Mouse (Mus musculus): ENCODE measurements around the gene Fstl1.

Fstl1 gene

DNA sequence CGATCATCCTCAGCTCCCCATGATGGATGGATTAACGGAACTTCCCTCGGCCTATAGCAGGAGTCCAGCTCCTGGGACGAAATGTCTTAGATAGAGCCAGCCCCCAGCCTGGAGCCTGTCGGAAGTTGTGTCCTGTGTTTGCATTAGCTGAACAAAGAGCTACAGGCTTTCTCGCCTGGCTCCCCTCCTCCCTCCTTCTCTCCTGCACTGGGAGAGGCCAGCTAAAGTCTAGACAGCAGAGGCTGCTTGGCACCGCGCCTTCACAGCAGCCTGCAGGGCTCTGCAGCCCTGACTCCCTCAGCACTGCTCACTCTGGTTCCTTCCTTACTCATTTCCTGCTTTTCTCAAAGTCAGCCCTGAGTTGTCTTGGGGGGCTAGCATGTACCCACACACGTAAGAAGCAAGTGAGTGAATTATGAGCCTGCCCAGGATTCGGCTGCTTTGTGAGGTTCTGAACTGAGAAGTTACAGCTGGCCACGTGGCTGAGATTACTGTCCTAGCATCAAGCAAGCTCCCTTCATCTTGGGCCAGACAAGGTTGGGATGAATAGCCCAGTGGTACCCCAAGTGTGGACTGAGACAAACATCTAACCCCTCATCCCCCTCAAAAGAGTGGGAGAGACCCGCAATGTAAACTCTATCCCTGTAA, 11.8 kb downstream of the Fstl1 start:
- DNase-seq = no peak

DNA sequence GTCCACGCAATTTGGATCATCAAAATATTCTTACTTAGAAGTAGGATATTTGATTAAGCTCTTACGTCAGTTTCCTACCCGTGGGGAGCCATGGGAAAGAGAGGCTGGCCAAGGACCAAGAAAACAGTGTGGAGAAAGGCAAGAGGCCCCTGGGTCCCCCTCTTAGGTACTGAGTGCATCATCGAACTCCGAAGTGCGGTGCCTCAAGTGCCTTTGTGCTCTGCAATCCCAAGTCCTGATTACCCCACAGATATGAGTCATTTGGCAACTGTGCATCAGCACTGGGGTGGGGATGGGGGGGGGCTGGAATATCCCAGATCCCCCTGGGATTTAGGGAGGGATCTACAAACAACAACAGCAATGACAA, 12.3 kb downstream of the Fstl1 start:
- no peak for DNase-seq

DNA sequence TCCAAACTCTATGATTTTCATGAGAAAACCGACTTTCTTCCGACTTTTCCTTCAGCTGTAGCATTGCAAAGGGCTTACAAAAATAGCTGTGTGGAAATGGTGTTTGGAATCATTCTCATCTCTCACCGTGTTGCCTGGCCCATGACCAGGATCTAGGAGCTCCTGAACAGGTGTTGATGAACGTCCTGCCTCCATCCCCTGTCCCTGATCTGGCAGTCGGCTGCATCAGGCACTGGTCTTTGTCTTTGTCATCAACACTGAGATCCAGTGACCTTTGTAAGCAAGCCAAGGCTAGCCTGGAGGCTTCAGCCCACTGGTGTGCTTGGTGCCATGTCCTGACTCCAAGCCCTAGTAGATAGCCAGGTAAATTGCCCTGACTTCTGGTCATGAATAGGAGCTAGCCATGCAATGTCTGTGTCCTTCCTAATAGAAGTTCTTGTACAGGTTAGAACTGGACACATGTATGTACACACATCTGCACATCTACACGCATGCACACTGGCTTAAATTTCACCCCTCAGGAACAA, 12.8 kb downstream of the Fstl1 start:
- DNase-seq = no peak

DNA sequence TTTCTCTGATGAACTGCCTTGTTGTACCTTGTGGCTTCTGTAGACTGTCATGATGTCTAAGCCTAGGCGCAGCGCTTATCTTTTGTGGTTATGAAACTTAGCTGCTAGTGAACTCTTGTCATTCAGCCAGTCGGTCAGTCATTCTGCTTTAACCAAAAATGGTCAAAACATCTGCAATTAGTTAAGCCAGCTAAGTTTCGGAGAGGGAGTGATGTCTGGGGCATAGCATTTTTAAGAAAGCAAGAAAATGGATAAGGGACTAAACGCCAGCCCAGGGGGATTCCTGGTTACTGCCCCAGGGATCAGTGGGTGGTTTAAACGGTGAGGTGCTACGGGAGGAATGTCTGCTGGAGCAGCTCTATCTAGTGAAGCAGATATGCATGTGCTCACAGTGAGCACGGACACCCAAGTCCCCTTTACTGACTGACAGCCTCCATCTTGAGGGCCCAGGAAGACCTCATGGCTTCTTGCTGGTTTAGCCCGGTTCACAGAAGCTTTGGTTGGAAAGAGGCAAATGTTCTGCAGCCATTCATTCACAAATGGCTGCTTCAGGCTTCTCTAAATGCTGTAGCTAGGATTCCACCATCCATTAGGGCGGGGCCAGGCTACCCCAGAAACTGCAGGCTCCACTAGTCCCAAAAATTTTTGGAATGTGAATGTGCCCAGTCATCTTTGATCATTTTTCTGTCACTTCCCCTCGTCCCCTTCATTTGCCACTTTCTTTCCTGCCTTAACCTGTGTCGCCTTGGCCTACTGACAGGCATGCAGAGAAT, 13.5 kb downstream of the Fstl1 start:
- no peak for DNase-seq

DNA sequence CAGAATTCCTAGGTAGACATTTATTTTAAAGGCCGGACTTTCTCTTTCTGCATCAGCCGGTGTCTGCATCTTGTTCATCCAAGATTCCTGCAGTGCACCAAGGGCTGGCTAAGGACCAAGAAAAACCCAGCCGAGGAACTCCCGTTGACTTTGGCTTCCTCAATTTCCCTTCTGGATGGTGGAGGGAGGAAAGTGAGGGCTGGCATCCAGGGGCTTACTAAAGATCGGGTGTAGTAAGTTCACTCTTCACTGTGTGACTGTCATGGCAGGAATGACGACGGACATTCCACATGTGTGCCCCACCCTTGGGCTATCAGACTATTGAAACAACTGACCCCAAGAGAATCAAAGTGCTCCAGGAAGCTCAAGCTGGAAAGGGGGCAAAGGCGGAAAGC, 14.1 kb downstream of the Fstl1 start:
- DNase-seq = no peak

DNA sequence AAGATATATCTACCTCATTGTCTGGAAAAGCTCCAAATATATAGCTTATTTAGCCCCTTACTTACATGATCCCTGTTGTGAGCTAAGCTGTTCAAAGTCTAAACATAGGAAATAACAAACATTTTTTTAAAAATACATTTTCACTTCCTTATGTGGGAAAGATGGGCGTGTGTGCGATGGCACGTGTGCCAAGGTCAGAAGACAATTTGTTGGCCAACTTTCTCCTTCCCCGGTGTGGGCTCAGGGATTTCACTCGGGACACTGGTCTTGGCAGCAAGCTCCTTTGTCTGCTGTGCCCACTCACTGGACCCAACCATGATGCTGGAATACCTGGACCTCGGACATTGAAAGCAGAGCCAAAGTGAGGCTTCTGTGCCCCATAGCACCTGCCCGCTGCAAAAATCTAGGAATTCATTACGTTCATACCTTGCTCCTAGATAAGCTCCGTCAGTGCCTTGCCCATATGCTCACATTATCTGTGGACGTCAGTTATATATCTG, 19.0 kb downstream of the Fstl1 start:
- DNase-seq = no peak

DNA sequence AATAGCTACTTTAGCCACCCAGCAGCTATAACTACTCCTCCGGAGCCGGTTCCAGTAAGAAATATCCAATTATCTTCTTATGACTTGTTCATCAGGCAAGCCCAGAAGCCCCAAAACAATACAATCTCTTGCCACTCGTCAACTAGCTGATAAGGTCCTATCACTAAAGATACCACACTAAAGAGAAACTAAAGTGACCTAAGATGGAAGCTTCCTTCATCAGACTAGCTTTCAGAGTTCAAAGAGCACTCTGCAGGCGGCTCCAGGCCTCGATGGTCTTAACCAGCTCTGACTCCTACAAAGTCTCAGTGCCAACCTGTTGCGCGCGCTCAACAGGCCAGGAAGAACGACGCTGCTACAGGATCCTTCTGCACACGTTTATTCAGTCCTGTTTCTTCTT, 19.6 kb downstream of the Fstl1 start:
- no peak for DNase-seq

DNA sequence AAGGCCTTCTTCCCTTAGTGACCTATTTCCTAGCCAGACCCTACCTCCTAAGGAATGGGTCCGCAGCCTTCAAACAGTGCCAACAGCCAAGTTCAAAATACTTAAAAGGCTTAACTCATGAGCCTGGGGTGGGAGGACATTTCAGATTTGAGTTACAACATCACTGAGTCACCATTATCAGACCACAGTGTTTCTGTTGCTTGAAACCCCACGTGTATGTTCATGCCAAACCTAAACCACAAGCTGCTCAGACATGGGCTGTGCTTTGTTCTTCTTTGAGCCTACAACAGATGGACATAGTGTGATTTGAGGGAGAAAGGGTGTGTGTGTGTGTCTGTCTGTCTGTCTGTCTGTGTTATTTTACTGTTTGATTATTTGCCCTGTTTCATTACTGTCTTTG, 24.4 kb downstream of the Fstl1 start:
- no peak for DNase-seq

DNA sequence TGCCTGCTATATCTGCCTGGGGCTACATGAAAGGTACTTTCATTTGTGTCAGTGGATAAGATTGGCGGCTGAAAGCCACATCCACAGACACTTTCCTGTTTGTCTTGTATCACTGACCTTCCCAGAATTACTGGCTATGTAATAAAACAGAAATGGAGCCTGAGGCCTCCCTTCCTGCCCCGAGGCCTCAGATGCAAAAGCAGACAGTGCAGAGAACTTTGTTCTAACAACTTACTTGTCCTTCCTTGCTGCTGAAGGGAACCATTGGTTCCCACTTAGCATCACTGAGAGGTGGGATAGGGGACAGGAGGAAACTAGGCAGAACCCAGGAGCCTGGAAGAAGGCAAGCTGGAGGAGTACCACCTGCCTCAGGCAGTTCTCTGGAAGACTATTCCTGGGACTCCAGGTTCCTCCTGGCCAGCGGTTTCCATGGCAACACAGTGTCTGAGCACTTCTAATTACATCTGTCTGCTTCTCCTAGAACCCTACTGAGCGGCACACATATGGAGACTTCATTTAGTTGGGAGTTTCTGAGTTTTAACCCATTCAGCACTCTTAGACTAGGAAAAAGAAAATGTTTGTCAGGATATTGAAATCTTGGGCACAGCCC, 26.1 kb downstream of the Fstl1 start:
- peak; percentile 61 for DNase-seq

DNA sequence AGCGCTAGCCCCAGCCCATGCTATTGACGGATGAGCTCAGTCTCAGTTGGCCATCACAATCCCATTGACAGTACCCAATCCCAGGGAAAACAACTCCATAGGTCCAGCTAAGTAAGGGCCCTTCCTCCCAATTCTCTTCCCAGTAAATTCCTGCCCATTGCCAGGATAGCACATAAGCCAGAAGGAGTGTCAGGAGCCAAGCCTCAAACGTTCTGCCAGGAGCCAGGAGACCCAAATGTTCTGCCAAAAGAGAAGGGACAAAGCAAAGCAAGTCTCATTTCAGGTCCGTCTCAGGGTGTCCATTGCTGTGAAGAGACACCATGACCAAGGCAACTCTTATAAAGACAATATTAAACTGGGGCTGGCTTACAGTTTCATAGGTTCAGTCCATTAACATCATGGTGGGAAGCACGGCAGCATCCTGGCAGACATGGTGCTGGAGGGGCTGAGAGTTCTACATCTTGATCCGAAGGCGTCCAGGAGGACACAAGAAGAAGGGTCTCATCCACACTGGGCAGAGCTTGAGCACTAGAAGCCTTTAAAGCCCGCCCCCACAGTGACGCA, 26.8 kb downstream of the Fstl1 start:
- no peak for DNase-seq

DNA sequence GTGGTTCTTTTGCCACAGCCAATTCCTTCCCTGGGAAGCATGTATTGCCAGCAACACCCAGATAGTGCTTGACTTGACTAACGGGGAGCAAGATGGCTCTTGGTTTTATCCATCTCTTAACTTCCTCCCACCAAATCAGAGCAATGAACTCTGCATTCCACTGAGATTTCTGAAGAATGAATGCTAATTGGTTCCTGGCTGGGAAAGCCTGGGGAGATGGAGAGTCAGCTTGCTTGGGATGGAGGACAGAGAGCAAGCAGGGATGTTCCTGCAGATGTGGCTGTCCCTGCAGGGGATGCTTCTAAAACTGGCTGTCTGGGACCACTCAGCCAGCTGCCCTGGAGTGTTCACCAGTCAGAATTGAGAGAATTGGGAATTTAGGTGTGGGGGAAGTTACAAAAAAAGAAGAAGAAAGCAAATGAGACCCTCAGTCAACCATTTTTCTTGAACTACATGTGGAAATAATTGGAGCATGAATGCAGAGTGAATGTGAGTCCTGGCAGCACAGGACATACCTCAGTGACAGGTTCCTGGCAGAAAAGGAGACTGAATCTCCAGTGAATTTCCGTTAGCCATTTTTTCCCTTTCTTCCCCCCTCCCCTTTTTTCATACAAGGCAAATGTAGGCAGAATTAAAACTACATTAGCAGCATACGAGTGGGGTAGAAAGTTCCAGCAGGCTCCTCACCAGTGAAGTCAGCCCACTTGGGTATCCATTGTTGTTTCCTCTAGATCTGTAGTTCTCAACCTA, 29.2 kb downstream of the Fstl1 start:
- DNase-seq = no peak

DNA sequence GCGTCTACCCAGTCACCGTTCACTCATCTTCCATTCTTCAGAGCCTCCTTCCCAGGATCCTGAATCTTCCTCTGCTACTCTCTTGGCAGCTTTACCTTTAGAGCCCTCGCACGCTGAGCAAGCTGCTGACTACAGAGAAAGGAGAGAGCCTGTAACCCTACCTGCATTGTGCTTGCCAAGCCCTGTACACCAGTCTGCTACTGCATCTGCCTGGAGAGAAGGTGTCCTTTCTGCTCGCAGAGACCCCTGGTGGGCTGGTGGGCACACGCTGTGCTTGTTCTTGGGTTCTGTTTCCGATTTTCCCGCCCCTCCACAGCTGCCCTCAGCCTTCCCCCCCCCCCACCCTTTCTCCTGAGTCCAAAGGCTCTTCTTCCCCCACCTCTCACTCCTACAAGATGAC, 30.6 kb downstream of the Fstl1 start:
- no peak for DNase-seq

DNA sequence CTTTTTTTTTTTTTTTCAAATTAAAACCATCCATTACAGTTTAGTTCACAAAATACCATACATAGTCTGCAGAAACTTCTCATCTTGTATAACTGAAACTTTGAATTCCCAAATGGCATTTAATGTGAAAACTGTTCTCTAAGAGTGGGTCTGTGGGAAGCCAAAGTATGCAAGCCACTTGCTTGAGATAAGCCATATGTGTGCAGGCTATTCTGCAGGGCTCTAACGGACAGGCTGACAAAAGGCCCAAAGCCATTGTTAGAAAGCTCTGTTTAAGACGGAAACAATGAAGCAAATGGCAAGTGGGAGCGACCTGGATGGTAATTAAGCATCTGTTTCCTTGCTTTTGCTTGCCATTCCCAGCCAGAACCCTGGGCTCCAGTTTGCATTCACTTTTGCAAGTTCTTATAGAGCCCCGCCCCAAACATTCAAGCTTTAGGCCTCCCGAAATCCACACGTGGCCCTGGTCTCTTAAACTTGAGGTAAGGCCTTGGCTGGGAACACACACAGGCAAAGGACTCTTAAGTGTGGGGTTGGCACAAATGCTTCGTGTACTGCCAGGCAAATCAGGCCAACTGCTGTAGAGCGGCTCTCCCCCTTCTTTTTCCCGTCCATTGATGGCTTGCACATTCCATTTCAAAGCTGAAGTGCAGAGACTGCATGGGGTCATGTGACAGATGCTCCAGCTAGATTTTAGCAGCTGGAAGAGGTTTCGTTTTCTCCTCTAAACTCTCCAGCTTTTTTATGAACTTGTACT, 32.4 kb downstream of the Fstl1 start:
- no peak for DNase-seq

DNA sequence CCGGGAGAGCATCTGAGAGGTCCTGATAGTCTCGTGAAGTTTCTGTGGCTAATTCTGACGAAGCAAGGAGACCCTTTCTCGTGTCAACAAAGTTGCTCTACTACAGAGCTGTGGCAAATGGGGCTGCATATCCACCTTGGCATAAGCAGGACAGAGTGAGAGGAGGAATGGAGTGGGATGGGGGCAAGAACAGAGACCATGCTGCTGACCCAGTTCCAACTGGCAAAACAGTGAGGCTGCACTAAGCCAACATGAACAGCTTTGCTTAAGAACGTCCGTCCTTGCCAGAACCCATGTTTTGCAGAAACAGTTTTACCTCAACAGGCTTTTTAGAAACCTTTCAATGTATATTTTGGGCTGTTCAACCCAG, 32.9 kb downstream of the Fstl1 start:
- DNase-seq = no peak

DNA sequence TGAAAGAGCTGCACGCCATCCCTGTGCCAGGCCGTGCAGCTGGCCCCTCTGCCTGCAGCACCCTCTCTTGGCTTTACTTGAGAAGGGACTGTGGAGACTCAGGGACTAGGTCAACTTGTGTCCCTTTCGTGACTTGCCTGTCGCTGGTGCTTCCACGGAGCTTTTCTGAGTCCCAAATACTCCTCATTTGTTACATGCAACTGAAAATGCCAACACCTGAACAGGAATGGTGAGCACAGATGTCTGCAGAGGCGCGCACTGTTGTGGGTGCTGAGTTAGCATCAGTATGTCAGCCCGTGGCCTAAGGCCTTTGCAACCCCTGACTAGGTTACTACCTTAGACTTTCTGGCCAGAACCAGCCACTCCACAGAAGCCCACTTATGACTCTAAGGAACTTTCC, 35.2 kb downstream of the Fstl1 start:
- no peak for DNase-seq

DNA sequence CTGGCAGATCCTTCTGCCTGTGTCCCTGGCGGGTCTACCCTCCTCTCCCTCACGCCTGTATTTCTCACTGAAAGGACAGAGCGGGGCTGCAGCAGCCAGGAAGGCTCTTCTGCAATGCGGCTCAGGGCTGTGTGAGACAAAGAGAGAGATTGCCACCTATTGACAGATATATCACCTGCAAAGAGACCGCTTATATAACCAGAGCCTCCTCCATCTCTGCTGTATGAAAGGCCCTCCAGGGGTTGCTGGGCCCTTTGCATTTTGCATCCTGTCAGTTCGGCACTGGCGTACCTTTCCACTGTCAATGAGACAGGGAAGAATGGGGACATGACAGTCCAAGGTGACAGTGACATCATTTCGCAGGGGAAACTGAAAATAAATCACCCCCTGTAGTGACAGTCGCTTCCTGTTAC, 35.8 kb downstream of the Fstl1 start:
- peak; percentile 70 for DNase-seq

DNA sequence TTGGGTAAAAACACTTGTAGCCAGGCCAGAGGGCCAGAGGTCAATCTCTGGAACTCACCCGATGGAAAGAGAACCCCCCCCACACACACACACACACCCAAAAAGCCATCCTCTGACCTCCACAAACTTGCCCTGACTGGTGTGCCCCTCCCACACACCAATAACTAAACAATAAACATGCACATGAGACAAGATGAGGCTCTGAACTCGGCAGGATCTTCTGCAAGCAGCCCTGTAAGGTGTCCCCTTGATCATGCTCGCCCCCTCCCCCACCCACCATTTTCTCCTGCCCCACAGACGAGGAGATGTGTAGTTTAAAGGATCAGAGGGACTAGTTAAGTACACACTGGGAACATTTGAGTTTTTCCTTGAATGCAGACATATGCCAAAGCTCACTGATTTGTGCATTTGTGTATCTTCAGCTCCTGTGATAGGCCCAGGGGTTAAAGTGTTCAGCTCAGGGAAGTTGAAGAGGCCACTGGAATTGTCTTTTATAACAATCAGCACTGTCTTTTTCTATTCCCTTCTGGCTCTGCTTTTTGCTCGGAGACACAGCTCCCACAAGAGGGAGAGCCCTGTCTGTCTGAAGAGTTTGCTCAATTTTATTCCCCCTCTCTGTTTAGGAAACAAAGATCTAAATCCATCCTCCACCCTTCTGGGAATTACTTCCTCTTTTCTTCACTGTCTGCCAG, 37.2 kb downstream of the Fstl1 start:
- DNase-seq = no peak

DNA sequence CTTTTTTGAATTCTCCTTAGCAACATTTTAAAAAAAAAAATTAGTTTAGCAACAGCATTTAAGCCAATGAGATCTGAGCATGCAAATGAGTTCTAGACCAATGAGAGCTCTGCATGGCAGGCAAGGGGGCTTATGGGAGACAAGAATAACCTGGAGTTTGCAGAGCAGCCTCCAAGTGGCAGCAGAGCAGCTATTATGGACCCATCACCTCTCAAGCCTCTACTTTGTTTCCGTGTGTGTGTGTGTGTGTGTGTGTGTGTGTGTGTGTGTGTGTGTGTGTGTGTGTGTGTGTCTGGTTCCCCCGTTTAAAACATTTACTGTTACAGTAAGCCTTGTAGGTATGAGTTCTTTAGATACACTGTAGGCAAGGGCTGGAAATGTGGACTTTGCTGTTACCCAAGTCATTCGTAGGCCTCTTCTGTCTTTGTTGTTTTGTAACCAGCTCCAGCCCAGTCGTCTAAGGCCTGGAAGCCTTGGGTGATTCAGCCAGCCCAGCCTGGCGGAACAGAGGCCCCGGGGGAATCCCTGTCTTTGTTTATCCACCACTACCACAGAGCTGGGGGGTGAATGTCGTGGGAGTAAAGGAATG, 37.8 kb downstream of the Fstl1 start:
- DNase-seq = peak; percentile 89

DNA sequence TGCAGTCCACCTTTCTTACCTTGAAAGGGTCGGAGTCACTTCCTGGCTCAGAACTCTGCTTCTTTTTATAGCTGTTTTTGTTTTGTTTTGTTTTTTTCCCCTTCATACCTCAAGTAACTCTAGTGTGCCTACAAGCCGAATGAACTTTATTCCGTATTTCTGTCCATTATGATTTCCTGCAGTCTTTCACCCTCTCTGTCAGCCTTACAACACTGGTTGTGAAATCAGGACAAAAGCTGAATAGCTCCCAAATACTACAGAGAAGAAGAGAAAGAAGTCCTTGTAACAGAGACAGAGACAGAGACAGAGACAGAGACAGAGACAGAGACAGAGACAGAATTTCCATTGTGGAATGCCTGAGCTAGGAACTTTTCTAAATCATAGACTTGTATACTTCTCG, 41.3 kb downstream of the Fstl1 start:
- DNase-seq = no peak

DNA sequence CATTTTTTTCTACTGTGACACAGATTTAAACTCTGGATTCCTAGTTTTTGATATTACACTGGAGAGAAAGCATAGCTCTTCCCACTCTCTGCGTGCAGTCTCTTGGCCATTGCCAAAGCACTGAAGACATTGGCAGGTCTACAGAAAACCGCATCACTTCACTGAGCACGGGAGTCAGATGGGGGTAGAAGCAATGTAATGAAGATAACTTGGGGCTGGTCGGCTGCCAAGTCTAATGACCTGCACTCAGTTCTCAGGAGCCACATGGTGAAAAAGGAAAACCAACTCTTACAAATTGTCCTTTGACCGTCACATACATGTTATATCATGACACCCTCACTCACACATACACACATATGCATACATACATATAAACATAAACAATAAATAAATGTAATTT, 47.3 kb downstream of the Fstl1 start:
- no peak for DNase-seq
